Mouse (Mus musculus) kidney, postnatal 36 days (tissue): Measurements from ENCODE around the gene Agbl5.
A peak's percentile ranks its signal among the peaks of the same experiment; 100 is the strongest.

Source experiments
- DNase-seq, 2 experiments: peaks; one replicate each; pipeline ENCODE4 v3.0.0; 2021 to 2022; ENCODE audit warnings: mixed read lengths in 2 of 2

The Agbl5 gene

DNA sequence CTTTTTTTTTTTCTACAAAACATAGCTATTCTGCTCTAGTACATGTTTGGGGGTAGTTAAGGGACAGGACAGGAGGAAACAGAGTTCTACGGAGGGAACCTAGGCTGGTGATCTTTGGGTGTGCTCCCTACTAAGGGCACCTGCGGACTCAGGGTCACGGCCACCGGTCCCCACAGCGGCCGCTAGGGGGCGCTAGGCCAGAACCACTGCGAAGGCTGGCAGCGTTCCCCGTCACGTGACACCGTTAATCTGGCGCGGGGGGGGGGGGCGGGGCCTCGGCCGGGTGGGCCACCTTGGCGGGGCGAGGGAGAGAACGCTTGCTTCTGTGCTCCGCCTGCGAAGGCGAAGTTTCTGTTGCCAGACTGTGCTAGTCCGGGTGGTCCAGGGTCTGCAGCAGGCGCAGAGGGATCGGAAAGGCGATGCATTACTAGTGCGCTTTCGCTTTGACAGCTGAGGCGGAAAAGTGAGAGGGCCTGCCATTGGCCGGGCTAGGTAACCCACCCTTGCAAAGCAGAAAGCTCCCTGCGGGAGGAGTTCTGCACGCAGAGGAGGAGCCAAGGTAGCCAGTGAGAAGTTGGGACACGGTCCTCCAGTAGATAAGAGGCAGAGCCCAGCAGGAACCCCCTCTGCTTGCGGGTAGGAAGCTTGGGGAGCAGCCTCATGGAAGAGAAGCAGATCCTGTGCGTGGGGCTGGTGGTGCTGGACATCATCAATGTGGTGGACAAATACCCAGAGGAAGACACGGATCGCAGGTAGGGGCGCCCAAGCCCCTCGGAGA lies 33.0 kb downstream of the Agbl5 start, which contains the start of gene Khk:
Gene Khk, plus strand, starts transcription at position 176 of the 778 bp plus-strand sequence.
- peak; percentile 93 to 98 for DNase-seq

GRCm38 (mm10) chr5:30922581-30923041 lies 34.1 kb downstream of the Agbl5 start:
- peak in 1 of 2 experiments; percentile 39 for DNase-seq

GRCm38 (mm10) chr5:30923119-30923518 lies 34.6 kb downstream of the Agbl5 start:
- no peak for DNase-seq

- DNase-seq: peak in 1 of 2 experiments; percentile 56
Observed at GRCm38 (mm10) chr5:30924614-30925013, 36.1 kb downstream of the Agbl5 start.

- DNase-seq: peak; percentile 84 to 93
Observed at GRCm38 (mm10) chr5:30925217-30925616, 36.7 kb downstream of the Agbl5 start.

DNA sequence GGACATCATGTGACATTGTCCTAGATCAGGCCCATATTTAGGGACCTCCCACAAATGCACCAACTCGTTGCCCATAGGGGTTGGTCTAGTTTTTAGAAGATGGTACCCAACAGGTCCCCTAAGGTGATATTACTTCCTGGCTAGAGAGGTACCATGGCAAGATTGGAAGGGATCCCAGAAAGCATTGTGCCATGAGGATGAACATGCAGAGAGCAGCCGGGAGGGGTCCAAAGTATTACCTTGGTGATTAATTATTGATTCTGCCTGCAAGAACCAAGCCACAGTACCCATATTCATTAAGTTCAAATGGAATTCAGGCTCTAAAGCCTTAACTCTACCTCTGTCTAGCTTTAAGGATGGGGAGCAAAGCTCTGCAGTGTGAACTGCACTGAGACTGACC lies 37.6 kb downstream of the Agbl5 start:
- DNase-seq: peak; percentile 74 to 90

DNA sequence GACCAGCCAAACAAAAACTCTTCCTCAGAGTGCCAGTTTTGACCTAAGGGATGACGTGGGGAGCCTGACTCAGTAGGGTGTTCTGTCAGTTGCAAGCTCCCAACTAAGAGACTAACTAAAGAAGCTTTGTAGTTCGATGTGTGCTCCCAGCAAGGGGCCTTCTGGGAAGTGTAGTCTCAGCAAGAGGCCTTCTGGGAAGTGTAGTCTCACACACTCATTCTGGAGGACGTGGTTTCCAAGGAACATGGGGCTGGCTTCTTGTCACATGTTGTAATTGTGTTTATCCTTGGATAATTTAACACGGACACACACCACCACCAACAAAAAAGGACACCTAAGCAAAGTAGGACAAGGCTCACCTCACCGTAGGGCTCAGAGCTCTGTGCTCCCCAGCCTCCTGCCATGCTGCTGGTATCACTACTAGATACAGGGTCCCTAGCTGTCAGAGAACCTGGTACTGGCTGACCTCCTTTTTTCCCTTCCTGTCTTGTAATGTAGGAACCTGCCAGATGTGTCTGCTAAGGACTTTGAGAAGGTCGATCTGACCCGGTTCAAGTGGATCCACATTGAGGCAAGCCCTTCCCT lies 39.5 kb downstream of the Agbl5 start:
- DNase-seq: peak in 1 of 2 experiments; percentile 54

GRCm38 (mm10) chr5:30930121-30930520 lies 41.6 kb downstream of the Agbl5 start:
- peak; percentile 72 to 88 for DNase-seq

- peak in 1 of 2 experiments; percentile 22 for DNase-seq
Observed at GRCm38 (mm10) chr5:30930846-30931245, 42.4 kb downstream of the Agbl5 start.

- DNase-seq: no peak
Observed at GRCm38 (mm10) chr5:30931378-30931777, 42.9 kb downstream of the Agbl5 start.

DNA sequence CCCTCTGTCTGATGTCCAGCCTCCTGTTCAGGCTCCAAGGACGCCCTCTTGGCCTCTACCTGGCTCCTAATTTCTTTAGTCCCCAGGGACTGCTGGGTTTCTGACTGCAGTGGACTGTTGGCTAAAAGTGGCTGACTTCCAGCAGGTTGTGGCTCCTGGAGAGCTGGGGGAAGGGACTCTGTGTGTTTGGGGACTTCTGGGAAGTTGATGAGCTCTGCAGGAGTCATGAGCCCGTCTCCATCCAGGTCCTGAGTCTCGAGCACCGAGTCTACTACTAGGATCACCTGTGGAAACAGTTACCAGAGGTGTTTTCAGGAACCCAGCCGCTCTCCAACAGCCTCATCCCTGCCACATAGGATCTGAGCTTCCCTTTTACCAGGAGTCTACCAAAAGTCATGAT lies 45.2 kb downstream of the Agbl5 start:
- DNase-seq: peak in 1 of 2 experiments; percentile 15

GRCm38 (mm10) chr5:30934725-30935461 lies 46.4 kb downstream of the Agbl5 start:
- DNase-seq: no peak

- DNase-seq: peak; percentile 66 to 81
Observed at GRCm38 (mm10) chr5:30943004-30943403, 54.5 kb downstream of the Agbl5 start.

DNA sequence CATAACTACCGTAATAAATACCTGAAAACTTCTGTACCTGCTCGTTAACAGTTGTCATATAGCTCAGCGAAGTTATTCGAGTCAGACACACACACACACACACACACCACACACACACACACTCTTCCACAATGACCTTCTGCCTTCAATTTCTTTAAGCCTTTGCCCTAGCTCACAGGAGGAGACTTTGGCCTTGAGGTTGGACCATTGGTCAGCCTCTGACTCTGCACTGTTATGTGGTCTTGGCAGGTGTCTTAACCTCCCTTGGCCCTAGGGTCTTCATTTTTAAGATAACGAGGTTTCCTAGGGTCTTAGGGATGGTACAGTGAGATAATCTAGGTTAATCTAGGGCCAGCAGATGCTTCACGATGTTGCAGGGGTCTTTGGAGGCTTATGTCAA lies 55.9 kb downstream of the Agbl5 start:
- peak; percentile 59 to 70 for DNase-seq

GRCm38 (mm10) chr5:30944956-30945781 lies 56.7 kb downstream of the Agbl5 start, which contains the start of gene Cgref1:
TSS of gene Cgref1 (minus strand) at chr5:30945591.
- peak; percentile 86 to 88 for DNase-seq

DNA sequence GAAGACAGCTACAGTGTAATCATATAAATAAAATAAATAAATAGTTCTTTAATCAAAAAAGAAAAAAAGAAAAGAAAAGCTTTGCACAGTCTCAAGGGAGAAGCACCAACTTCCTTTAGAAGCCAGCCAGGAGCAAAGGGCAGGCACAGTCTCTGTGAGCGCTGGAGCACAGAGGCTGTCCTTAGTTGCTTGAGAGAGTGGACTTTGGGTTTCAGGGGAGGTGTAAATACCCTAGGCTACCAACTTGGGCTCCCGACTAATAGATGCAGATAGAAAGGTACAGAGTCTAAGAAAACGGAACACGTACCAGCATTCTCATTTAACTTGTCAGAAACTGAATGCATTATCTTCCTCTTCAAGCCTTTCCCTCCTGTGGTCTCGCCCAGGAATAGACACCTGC lies 60.1 kb downstream of the Agbl5 start:
- peak; percentile 65 to 79 for DNase-seq

DNA sequence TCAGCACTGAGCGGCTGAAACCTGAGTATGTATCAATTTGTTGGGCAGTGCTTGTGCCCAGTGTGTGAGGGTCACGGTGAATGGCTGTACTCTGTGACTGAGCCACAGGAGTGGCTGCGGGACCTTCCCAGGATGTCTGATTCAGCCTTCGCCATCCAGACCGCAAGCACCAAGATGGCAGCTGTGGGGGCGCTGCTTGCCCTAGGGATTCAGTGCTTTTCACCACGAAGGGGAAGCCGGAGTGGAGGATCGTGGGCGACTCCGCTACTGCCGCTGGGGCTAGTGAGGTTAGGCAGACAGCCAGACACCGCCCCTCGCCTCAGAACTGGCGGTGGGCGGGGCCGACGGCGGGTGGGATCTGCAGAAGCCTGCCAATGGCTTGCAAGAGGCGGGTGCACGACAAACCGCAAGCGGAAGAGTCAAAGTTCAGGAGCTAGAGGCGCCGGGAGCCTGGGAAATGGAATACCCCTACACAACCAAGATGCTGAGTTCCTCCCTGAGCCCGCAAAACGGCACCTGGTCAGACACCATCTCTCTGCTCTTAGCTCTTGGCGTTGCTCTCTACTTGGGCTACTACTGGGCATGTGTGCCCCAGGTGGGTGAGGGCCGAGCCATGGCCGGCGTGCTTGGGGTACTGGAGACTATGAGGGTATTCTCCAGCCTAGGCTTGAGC lies 61.3 kb downstream of the Agbl5 start:
- DNase-seq: peak; percentile 96 to 98

DNA sequence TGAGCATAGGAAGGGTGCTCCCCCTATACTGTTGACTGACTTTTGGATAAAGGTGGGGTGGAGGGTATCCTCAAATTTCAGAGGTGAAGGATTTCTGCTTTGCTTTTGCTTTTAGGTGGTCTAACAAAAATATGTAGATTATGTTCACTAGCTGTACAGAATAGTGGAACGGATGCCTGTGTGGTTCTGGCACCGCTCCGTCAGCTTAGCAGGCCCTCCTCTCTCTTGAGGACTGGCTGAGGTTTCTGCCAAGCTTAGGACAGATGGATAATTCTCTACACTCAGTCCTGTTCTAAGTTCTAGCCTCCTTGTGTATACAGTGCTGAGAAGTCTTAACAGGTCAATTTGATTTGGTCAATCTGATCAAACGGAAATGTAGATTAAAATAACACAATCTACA lies 62.0 kb downstream of the Agbl5 start:
- DNase-seq: no peak

DNA sequence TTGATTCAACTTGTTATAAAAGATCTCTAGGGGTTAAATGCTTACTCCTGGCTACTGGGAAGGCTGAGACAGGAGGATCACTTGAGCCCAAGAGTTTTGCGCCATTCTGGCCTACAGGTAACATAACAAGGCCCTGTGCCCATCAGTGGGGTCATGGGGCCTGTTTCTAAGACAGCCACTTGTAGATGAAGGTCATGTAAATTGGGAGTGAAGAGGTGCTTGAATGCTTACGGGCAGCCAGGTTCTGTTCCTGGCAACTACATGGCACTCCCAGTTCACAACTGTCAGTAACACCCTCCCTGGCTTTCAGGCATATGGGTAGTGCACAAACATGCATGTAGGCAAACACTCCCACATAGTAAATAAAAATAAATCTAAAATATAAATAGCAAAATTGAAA lies 62.4 kb downstream of the Agbl5 start:
- DNase-seq: no peak

DNA sequence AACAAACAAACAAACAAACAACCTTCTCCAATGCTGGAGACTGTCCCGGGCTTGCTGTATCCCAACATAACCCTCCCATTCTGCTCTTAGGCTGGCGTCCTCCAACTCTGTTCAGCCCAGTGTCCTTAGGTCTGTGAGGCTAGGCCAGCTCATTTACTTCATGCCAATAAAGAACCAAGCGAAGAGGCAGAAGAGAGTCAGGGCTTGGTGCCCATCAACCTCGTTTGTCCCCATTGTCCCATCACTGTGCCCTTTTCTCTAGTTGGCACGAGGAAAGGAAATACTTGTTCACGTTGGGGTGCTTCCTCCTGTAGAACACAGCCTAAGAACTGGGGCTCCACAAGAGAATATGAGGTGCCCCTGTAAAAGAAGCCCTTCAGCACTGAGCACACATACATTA lies 63.2 kb downstream of the Agbl5 start:
- no peak for DNase-seq

DNA sequence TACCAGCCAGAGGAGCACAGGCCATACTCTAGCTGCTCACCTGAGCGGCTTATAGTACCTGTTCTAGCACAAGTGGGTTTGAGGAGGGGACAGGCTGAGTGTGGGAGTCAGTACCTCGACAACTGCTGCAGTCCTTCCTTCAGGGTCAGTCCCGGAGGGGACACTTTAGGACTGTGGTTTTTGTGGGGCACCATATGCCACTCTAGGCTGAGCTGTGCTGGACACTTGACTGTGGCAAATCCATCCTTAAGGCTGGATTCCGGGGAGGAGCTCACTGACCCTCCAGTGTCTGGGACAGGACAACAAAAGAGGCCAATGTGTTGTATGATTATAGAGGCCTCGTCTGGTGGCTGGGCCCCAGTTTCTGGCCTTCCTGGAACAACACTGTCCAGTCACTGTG lies 64.1 kb downstream of the Agbl5 start:
- no peak for DNase-seq

DNA sequence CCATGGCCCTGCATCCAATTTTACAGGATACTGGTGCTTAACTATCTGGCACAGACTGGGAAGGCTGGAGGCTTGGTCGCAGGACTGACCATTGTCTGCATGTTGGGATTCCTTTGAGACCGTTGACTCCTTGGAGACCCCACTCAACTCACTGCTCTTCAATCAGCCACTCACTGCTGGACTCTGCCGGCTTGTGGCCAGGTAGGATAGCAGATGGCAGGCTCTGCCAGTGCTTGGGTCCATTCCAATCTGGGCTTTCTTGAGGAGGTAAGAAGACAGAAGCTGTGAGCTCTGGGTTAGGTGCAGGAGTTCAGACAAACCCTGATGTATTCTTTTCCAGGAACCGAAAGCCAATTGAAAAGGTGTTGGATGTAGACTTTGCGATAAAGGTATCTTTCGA lies 65.6 kb downstream of the Agbl5 start:
- DNase-seq: no peak
